Mouse (Mus musculus) limb, embryonic 11.5 days (tissue): ENCODE results near the gene Amacr. TPM values are rescaled to one million over a fixed set of nuclear protein-coding genes. Genes with fewer than 3 reads are reported as not detected.

Experiments used
- ATAC-seq: fragments of 200-750 bp; cut with Nextera tagmentation; 2 replicates; pipeline ENCODE4 v1.8.0; 2017; ENCODE audit warnings: low read depth; ENCODE audit not compliant: insufficient number of reproducible peaks, low FRiP score, low TSS enrichment
- DNase-seq: peaks from one replicate; pipeline ENCODE4 v3.0.0-alpha.2; 2015; ENCODE audit warnings: low spot score
- H3K27ac ChIP-seq: fragments of 300-500 bp; sonication (generic); replicated peaks from 2 replicates; pipeline ENCODE4 v1.5.1; 2014; ENCODE audit warnings: low read depth, mild to moderate bottlenecking, low read length
- H3K27me3 ChIP-seq: fragments of 300-500 bp; sonication (generic); 2 replicates; pipeline ENCODE4 v1.6.1; 2014; ENCODE audit warnings: mild to moderate bottlenecking, low read length, mixed read lengths; ENCODE audit not compliant: control insufficient read depth, insufficient read depth
- H3K36me3 ChIP-seq: fragments of 300-500 bp; sonication (generic); 2 replicates; pipeline ENCODE4 v1.6.1; 2014; ENCODE audit warnings: mild to moderate bottlenecking, low read length, moderate library complexity, mixed read lengths; ENCODE audit not compliant: control insufficient read depth, insufficient read depth
- H3K4me1 ChIP-seq: fragments of 300-500 bp; sonication (generic); 2 replicates; pipeline ENCODE4 v1.6.1; 2014; ENCODE audit warnings: low read length, mixed read lengths; ENCODE audit not compliant: control insufficient read depth, insufficient read depth
- H3K4me2 ChIP-seq: fragments of 300-500 bp; sonication (generic); 2 replicates; pipeline ENCODE4 v1.6.1; 2014; ENCODE audit warnings: low read depth, mild to moderate bottlenecking, moderate library complexity; ENCODE audit not compliant: severe bottlenecking
- H3K4me3 ChIP-seq: fragments of 300-500 bp; sonication (generic); 2 replicates; pipeline ENCODE4 v1.5.1; 2014; ENCODE audit warnings: low read depth, low read length
- H3K9ac ChIP-seq: fragments of 300-500 bp; sonication (generic); 2 replicates; pipeline ENCODE4 v1.6.1; 2014; ENCODE audit warnings: mild to moderate bottlenecking, low read length
- H3K9me3 ChIP-seq: fragments of 300-500 bp; sonication (generic); 2 replicates; pipeline ENCODE4 v1.6.1; 2016; ENCODE audit warnings: low read length; ENCODE audit not compliant: control insufficient read depth
- WGBS: fragments of 180-500 bp; shearing (Covaris S2); extraction: QIAGEN DNeasy Blood & Tissue Kit; methylation state at CpG from one replicate; pipeline ENCODE4 v1.1.7; 2014; 5-methylcytosine and 5-hydroxymethylcytosine counted together
- polyA plus RNA-seq: library from polyadenylated mRNA; unstranded; fragments of >200 nt; fragmentation: Nextera tagmentation; extraction: Ambion mirVana; gene quantifications from 2 replicates; pipeline ENCODE4 v1.2.1, GENCODE M21; 2014

Amacr gene
- polyA plus RNA-seq, 1 experiment from 2014 or later = 16.8 TPM

DNA sequence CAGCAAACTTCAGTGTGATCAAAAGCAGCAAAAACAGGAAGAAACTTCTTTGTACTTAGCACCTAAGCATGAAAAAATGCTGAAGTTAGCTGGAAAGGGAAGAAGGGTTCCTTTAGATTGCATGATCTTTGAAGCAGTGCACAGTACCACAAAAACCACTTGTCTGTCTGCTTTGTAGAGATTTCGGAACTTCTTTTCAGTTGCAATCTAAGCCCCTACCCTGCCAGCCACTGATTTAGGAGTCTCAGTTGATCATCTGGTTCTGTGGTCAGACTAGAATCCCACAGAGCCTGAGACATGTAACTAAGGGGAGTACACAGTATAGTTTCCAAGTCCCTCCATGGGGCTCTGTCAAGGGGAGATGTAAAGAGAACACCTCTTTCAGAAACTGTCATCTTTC, 28.1 kb upstream of the Amacr start:
- no peak for DNase-seq
- Histone ChIP-seq H3K36me3 (no peaks in the 10 kb centered on the region), H3K4me1 (no peaks in the 10 kb centered on the region), H3K9ac (no peak overlapping the region), H3K27ac (no peak overlapping the region), H3K27me3 (no peaks in the 10 kb centered on the region), H3K4me3 (no peak overlapping the region), H3K9me3 (no peaks in the 10 kb centered on the region), H3K4me2 (no peak overlapping the region)
- no peak for ATAC-seq
- 80% methylated on average over 1 of the region's 1 CpGs for WGBS

DNA sequence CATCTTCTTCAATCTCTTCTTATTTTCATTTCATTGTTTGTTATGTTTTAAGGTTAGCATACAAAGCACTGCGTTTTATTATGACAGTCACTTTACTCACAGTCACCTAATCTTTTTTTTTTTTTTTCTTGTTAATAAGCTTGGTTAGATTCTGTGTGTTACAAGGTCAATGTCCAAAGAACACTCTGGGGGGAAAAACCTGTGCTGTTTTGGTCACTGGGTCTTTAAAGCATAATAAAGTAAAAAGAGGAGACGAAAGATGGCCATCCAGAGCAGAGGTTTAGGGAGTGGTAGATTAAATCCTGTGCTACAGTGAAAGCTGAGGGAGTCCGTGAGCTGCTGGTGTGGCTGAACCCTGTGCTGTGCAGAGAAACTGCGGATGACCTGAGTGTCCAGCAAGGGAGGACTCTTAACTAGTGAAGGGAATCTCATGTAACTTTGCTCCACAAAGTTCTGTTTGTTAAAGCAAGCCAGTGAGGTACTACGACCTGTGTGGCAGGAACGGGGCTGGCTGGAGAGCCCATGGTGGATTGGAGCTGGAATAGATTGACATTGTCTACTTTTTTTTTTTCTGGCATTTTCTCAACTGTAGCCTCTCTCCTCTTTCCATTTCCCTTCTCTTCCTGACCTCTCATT, 27.1 kb upstream of the Amacr start:
- H3K4me1 ChIP-seq = no peaks in the 10 kb centered on the region
- no peak for DNase-seq
- no peak overlapping the region for H3K9ac ChIP-seq
- H3K27ac ChIP-seq = no peak overlapping the region
- no peak overlapping the region for H3K4me3 ChIP-seq
- H3K36me3 ChIP-seq = no peaks in the 10 kb centered on the region
- WGBS = 86% methylated on average over 6 of the region's 6 CpGs
- H3K4me2 ChIP-seq = no peak overlapping the region
- no peak for ATAC-seq
- H3K9me3 ChIP-seq = no peaks in the 10 kb centered on the region
- no peaks in the 10 kb centered on the region for H3K27me3 ChIP-seq

DNA sequence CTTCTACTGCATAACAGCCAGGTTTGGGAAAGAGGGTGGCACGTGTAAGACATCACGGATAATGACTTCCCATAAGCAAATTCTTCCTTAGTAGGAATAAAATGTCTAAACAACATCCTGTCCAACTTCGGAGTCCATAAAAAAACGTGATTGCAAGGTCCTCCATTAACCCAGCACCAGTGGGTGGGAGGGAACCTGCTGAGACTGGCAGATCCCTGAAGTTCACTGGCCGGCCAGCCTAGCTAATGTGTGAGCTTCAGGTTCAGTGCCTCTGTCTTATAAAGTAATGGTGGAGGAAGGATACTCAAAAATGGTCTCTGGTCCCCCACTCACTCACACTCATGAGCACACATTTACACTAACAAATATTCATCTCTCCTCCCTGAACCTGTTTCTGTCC, 26.4 kb upstream of the Amacr start:
- Histone ChIP-seq H3K4me1 (no peaks in the 10 kb centered on the region), H3K36me3 (no peaks in the 10 kb centered on the region), H3K27ac (no peak overlapping the region), H3K9me3 (no peaks in the 10 kb centered on the region), H3K4me3 (no peak overlapping the region), H3K4me2 (no peak overlapping the region), H3K9ac (no peak overlapping the region), H3K27me3 (no peaks in the 10 kb centered on the region)
- ATAC-seq = no peak
- DNase-seq = no peak
- 64% methylated on average over 5 of the region's 5 CpGs for WGBS

DNA sequence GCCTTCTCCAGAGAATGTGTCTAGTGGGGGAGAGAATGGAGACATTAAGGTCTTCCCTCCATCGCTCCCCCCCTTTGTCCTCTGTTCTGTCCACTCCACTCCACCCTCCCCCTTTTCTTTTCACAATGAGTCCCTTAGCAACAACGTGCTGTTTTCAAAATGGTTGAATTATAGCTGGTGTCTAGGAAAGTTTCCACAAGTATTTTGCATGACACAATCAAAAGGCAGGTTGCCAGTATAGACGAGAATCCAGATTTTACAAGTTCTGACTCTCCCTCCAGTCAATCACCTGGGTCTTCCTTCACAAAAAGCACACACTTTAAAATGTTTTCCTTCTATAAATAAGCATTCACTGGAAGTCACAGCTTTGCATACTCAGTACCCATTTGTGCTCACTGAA, 24.9 kb upstream of the Amacr start:
- ATAC-seq = no peak
- no peaks in the 10 kb centered on the region for H3K36me3 ChIP-seq
- no peak for DNase-seq
- H3K4me2 ChIP-seq = no peak overlapping the region
- no peaks in the 10 kb centered on the region for H3K4me1 ChIP-seq
- no peak overlapping the region for H3K27ac ChIP-seq
- H3K4me3 ChIP-seq = no peak overlapping the region
- 75% methylated on average over 3 of the region's 3 CpGs for WGBS
- H3K27me3 ChIP-seq = no peaks in the 10 kb centered on the region
- H3K9me3 ChIP-seq = no peaks in the 10 kb centered on the region
- H3K9ac ChIP-seq = no peak overlapping the region

DNA sequence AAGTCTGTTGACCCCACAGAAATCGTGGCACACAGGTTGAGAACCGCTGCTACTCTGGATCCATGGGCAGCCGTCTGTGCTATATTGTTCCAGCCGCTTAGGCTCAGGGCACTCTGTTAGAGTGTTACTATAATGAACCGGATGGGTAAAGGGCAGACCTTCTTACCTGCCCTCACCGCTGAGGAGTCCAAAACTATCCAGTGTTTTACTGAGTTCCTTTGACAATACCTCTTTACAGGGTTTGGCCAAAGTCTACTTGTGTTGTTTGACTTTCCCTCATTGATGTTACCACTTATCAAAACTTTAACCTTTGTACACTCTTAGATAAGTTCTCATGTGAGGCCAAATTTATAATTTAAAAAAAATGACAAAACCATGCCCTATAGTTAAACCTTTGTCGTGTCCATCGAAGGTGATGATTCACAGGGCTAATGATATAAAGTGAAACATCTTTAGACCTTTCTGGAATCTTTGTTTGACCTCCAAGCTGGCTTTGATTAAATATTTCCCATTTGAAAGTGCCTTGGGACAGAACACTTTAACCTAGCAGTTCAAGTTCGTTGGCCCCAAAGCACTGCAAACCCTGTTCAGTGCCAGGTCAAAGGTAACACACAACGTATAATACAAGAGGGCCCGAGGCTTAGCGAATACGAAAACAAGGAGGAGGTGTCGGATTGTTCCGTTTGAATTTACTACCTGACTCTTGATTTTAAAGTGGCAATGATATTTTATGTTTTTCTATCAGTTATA, 22.1 kb upstream of the Amacr start:
- H3K4me2 ChIP-seq = no peak overlapping the region

DNA sequence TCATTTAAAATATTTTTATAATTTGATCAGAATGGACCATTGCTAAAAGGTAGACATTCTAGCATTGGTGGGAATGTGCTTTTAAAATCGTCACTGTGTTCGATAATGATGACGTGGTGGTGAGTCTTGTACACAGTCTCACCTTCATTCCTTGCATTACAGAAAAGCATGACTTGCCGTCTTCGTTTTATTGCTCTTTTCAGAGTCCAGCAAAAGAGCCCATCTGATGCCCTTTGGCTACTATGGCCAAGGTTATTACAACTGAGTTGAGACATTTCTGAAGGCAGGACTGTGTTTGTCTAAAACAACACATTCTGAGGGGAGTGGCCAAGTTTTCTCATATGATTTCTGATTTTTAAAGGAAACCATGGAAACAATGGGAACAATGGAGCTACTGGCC, 21.3 kb upstream of the Amacr start:
- no peak overlapping the region for H3K27ac ChIP-seq
- WGBS = 91% methylated on average over 5 of the region's 5 CpGs
- DNase-seq (no peak), ATAC-seq (no peak)
- H3K9me3 ChIP-seq = no peaks in the 10 kb centered on the region
- H3K4me3 ChIP-seq = no peak overlapping the region
- no peaks in the 10 kb centered on the region for H3K36me3 ChIP-seq
- no peaks in the 10 kb centered on the region for H3K4me1 ChIP-seq
- no peaks in the 10 kb centered on the region for H3K27me3 ChIP-seq
- H3K4me2 ChIP-seq = no peak overlapping the region
- H3K9ac ChIP-seq = no peak overlapping the region

More for the DNA sequence above, 22.1 kb upstream of the Amacr start:
- no peaks in the 10 kb centered on the region for H3K9me3 ChIP-seq
- no peak overlapping the region for H3K4me3 ChIP-seq
- H3K27me3 ChIP-seq = no peaks in the 10 kb centered on the region
- H3K27ac ChIP-seq = no peak overlapping the region
- no peaks in the 10 kb centered on the region for H3K4me1 ChIP-seq
- H3K9ac ChIP-seq = no peak overlapping the region
- 85% methylated on average over 15 of the region's 15 CpGs for WGBS
- no peak for DNase-seq
- H3K36me3 ChIP-seq = no peaks in the 10 kb centered on the region
- no peak for ATAC-seq

DNA sequence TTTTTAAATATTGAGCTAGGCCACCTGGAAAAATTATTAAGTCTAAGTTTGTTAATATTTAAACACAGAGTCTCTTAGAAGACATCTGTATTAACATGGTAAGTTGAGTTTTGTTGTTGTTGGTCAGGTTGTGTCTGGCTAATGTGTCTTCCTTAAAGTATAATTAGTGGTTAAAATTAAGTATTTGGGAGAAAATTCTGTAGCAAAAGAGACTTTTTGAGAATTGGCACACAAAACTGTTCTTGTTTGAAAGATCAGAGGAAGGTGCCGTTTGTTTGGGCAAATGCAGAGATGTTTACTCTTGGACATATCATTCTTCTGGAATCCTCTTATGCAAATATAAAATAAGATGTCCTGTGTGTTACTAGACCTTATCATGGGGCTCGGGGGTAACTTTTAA, 19.0 kb upstream of the Amacr start:
- no peaks in the 10 kb centered on the region for H3K27me3 ChIP-seq
- H3K4me3 ChIP-seq = no peak overlapping the region
- no peak overlapping the region for H3K27ac ChIP-seq
- no peak overlapping the region for H3K9ac ChIP-seq
- H3K9me3 ChIP-seq = no peaks in the 10 kb centered on the region
- no peak for ATAC-seq
- H3K36me3 ChIP-seq = no peaks in the 10 kb centered on the region
- no peaks in the 10 kb centered on the region for H3K4me1 ChIP-seq
- H3K4me2 ChIP-seq = no peak overlapping the region
- 93% methylated on average over 2 of the region's 2 CpGs for WGBS
- DNase-seq = no peak

DNA sequence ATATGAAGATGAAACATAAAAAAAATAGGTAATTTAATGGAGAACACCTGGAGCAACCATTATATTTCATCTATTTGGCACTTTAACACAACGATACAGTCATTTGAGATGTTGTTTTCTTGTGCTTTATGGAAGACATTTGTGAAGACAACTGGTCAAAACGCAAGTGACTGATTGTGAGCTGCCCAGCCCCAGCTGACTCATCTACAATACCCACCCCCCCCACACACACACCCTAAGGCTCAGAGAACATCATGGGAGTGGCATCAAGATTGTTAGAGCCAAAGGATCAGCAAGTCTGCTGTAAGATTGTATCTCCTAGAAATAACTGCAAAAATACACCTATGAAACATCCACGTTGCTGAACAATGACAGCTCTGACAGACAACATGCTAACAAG, 12.1 kb upstream of the Amacr start:
- H3K27ac ChIP-seq = no peak overlapping the region
- no peaks in the 10 kb centered on the region for H3K27me3 ChIP-seq
- 84% methylated on average over 3 of the region's 3 CpGs for WGBS
- no peaks in the 10 kb centered on the region for H3K4me1 ChIP-seq
- H3K36me3 ChIP-seq = no peaks in the 10 kb centered on the region
- H3K9ac ChIP-seq = no peak overlapping the region
- H3K4me2 ChIP-seq = no peak overlapping the region
- no peak for DNase-seq
- no peak for ATAC-seq
- H3K4me3 ChIP-seq = no peak overlapping the region
- no peaks in the 10 kb centered on the region for H3K9me3 ChIP-seq
